Mouse (Mus musculus) stomach, embryonic 16.5 days (tissue): Measurements from ENCODE around the gene Gm9603. TPM values are rescaled to one million over a fixed set of nuclear protein-coding genes. Genes with fewer than 3 reads are reported as not detected.
"Not testable (repeated sequence)": the region's sequence is repeated elsewhere in the genome, so short reads cannot be mapped to it uniquely, and the experiment has no call there.

Source experiments
- ATAC-seq: fragments of 200-750 bp; cut with Nextera tagmentation; 2 replicates; pipeline ENCODE4 v1.8.0; 2017; ENCODE audit warnings: moderate number of reproducible peaks, moderate TSS enrichment; ENCODE audit not compliant: insufficient read depth, low FRiP score
- H3K27ac ChIP-seq: fragments of 300-500 bp; sonication (generic); 2 replicates; pipeline ENCODE4 v1.5.1; 2014; ENCODE audit warnings: low read length
- H3K27me3 ChIP-seq: fragments of 300-500 bp; sonication (generic); 2 replicates; pipeline ENCODE4 v1.6.1; 2014; ENCODE audit warnings: low read length, control low read depth, mixed read lengths; ENCODE audit not compliant: control insufficient read depth, insufficient read depth
- H3K36me3 ChIP-seq: fragments of 300-500 bp; sonication (generic); 2 replicates; pipeline ENCODE4 v1.6.1; 2014; ENCODE audit warnings: low read length; ENCODE audit not compliant: control insufficient read depth, insufficient read depth
- H3K4me1 ChIP-seq: fragments of 300-500 bp; sonication (generic); 2 replicates; pipeline ENCODE4 v1.6.1; 2014; ENCODE audit warnings: low read length, control low read depth, mixed read lengths; ENCODE audit not compliant: control insufficient read depth, insufficient read depth
- H3K4me2 ChIP-seq: fragments of 300-500 bp; sonication (generic); 2 replicates; pipeline ENCODE4 v1.6.1; 2014; ENCODE audit warnings: low read depth, low read length, mixed read lengths
- H3K4me3 ChIP-seq: fragments of 300-500 bp; sonication (generic); replicated peaks from 2 replicates; pipeline ENCODE4 v1.5.1; 2014; ENCODE audit warnings: mild to moderate bottlenecking, low read length
- H3K9ac ChIP-seq: fragments of 300-500 bp; sonication (generic); 2 replicates; pipeline ENCODE4 v1.6.1; 2014; ENCODE audit warnings: low read length
- H3K9me3 ChIP-seq: fragments of 300-500 bp; sonication (generic); replicated peaks from 2 replicates; pipeline ENCODE4 v1.6.1; 2016; ENCODE audit warnings: low read length, control low read depth; ENCODE audit not compliant: control insufficient read depth
- WGBS: fragments of 180-500 bp; shearing (Covaris S2); extraction: QIAGEN DNeasy Blood & Tissue Kit; methylation state at CpG from one replicate; pipeline ENCODE4 v1.1.7; 2014; 5-methylcytosine and 5-hydroxymethylcytosine counted together
- polyA plus RNA-seq: library from polyadenylated mRNA; unstranded; fragments of >200 nt; fragmentation: Nextera tagmentation; extraction: Ambion mirVana; gene quantifications from 2 replicates; pipeline ENCODE4 v1.2.1, GENCODE M21; 2015

Gene Gm9603
- not detected in 2 replicates for polyA plus RNA-seq

GRCm38 (mm10) chr14:5687357-5687756 is at the start of gene Gm9603:
Gm9603 (minus strand) TSS chr14:5687457.
- not testable (repeated sequence) for H3K27ac ChIP-seq, H3K9me3 ChIP-seq, H3K4me3 ChIP-seq, H3K27me3 ChIP-seq, ATAC-seq, H3K9ac ChIP-seq, H3K4me1 ChIP-seq, H3K4me2 ChIP-seq, H3K36me3 ChIP-seq
- WGBS = no CpG with 5 or more reads among the region's 2 CpGs

GRCm38 (mm10) chr14:5632928-5633327 is 54.3 kb downstream of the Gm9603 start, which contains the start of gene Gm8265:
Gm8265 (minus strand) TSS chr14:5633028.
- not testable (repeated sequence) for H3K27ac ChIP-seq, H3K4me3 ChIP-seq, H3K27me3 ChIP-seq, H3K4me1 ChIP-seq, H3K9ac ChIP-seq, H3K4me2 ChIP-seq, H3K9me3 ChIP-seq, ATAC-seq, H3K36me3 ChIP-seq
- WGBS = no CpG with 5 or more reads among the region's 1 CpGs

Other genes starting within 250 kb of the Gm9603 start
- gene Gm3194, start 232.0 kb downstream of the Gm9603 start, polyA plus RNA-seq = 0.52 TPM in 1 of 2 replicates, not detected in the other
- gene Gm8246, start 209.6 kb downstream of the Gm9603 start, polyA plus RNA-seq = not detected in 2 replicates
- gene Gm3187, start 203.2 kb downstream of the Gm9603 start, polyA plus RNA-seq = not detected in 2 replicates
- 0.75 and 0.85 TPM in 2 replicates for gene Gm3488, start 185.8 kb downstream of the Gm9603 start, polyA plus RNA-seq
- gene Gm3532, start 149.0 kb downstream of the Gm9603 start, polyA plus RNA-seq = not detected in 2 replicates
- not detected in 2 replicates for gene Gm8265, start 54.4 kb downstream of the Gm9603 start, polyA plus RNA-seq
- not detected in 2 replicates for gene Gm3373, start 54.1 kb upstream of the Gm9603 start, polyA plus RNA-seq
- gene Gm3383, start 120.5 kb upstream of the Gm9603 start, polyA plus RNA-seq = 0.66 and 1.3 TPM in 2 replicates
- not detected in 2 replicates for gene Gm3424, start 142.9 kb upstream of the Gm9603 start, polyA plus RNA-seq
- gene Gm8237, start 192.9 kb upstream of the Gm9603 start, polyA plus RNA-seq = 0.42 and 0.46 TPM in 2 replicates